Mouse (Mus musculus) hindbrain, embryonic 12.5 days (tissue): ENCODE data around the gene Tnfrsf1b. TPM values are rescaled to one million over a fixed set of nuclear protein-coding genes. Genes with fewer than 3 reads are reported as not detected.

Experiments
- ATAC-seq: fragments of 200-750 bp; cut with Nextera tagmentation; 2 replicates; pipeline ENCODE4 v1.8.0; 2017; ENCODE audit warnings: moderate TSS enrichment; ENCODE audit not compliant: low FRiP score
- H3K27ac ChIP-seq: fragments of 300-500 bp; sonication (generic); 2 replicates; pipeline ENCODE4 v1.5.1; 2016; ENCODE audit warnings: mild to moderate bottlenecking
- H3K27me3 ChIP-seq: fragments of 300-500 bp; sonication (generic); 2 replicates; pipeline ENCODE4 v1.6.1; 2016; ENCODE audit warnings: mild to moderate bottlenecking
- H3K36me3 ChIP-seq: fragments of 300-500 bp; sonication (generic); 2 replicates; pipeline ENCODE4 v1.6.1; 2016; ENCODE audit warnings: mild to moderate bottlenecking
- H3K4me1 ChIP-seq: fragments of 300-500 bp; sonication (generic); 2 replicates; pipeline ENCODE4 v1.6.1; 2016
- H3K4me2 ChIP-seq: fragments of 300-500 bp; sonication (generic); replicated peaks from 2 replicates; pipeline ENCODE4 v1.6.1; 2016; ENCODE audit warnings: mild to moderate bottlenecking
- H3K4me3 ChIP-seq: fragments of 300-500 bp; sonication (generic); 2 replicates; pipeline ENCODE4 v1.5.1; 2016; ENCODE audit warnings: mild to moderate bottlenecking
- H3K9ac ChIP-seq: fragments of 300-500 bp; sonication (generic); 2 replicates; pipeline ENCODE4 v1.6.1; 2016; ENCODE audit warnings: mild to moderate bottlenecking, moderate library complexity
- H3K9me3 ChIP-seq: fragments of 300-500 bp; sonication (generic); replicated peaks from 2 replicates; pipeline ENCODE4 v1.6.1; 2016; ENCODE audit warnings: mild to moderate bottlenecking
- WGBS: fragments of 180-500 bp; shearing (Covaris S2); methylation state at CpG from one replicate; pipeline ENCODE4 v1.1.7; 2016; 5-methylcytosine and 5-hydroxymethylcytosine counted together
- polyA plus RNA-seq: library from polyadenylated mRNA; unstranded; fragments of >200 nt; fragmentation: Nextera tagmentation; extraction: Ambion mirVana; gene quantifications from 2 replicates; pipeline ENCODE4 v1.2.1, GENCODE M21; 2016

Gene Tnfrsf1b
- polyA plus RNA-seq, 1 experiment from 2014 or later = 2.6 TPM

GRCm38 (mm10) chr4:145273923-145274322 is 27.3 kb upstream of the Tnfrsf1b start:
- 85% methylated on average over 5 of the region's 5 CpGs for WGBS
- H3K27me3 ChIP-seq = no peaks in the 10 kb centered on the region
- H3K36me3 ChIP-seq = no peaks in the 10 kb centered on the region
- no peaks in the 10 kb centered on the region for H3K4me1 ChIP-seq
- no peak overlapping the region for H3K4me2 ChIP-seq
- H3K4me3 ChIP-seq = no peak overlapping the region
- ATAC-seq = no peak
- no peak overlapping the region for H3K9ac ChIP-seq
- no peak overlapping the region for H3K27ac ChIP-seq
- H3K9me3 ChIP-seq = no peaks in the 10 kb centered on the region

GRCm38 (mm10) chr4:145272763-145273162 is 26.1 kb upstream of the Tnfrsf1b start:
- Histone ChIP-seq H3K9me3 (no peaks in the 10 kb centered on the region), H3K4me3 (no peak overlapping the region), H3K4me1 (no peaks in the 10 kb centered on the region), H3K36me3 (no peaks in the 10 kb centered on the region), H3K27me3 (no peaks in the 10 kb centered on the region), H3K27ac (no peak overlapping the region), H3K9ac (no peak overlapping the region), H3K4me2 (no peak overlapping the region)
- ATAC-seq = no peak
- WGBS = 78% methylated on average over 1 of the region's 1 CpGs

- H3K4me2 ChIP-seq = no peak overlapping the region
- no peak overlapping the region for H3K27ac ChIP-seq
- ATAC-seq = no peak
- no peaks in the 10 kb centered on the region for H3K4me1 ChIP-seq
- H3K4me3 ChIP-seq = no peak overlapping the region
- 85% methylated on average over 4 of the region's 4 CpGs for WGBS
- H3K36me3 ChIP-seq = no peaks in the 10 kb centered on the region
- H3K27me3 ChIP-seq = no peaks in the 10 kb centered on the region
- H3K9me3 ChIP-seq = no peaks in the 10 kb centered on the region
- H3K9ac ChIP-seq = no peak overlapping the region
These were observed 25.0 kb upstream of the Tnfrsf1b start for GRCm38 (mm10) chr4:145271634-145272033.

- H3K4me2 ChIP-seq = no peak overlapping the region
- no peaks in the 10 kb centered on the region for H3K36me3 ChIP-seq
- H3K9ac ChIP-seq = no peak overlapping the region
- H3K27me3 ChIP-seq = no peaks in the 10 kb centered on the region
- no peak overlapping the region for H3K27ac ChIP-seq
- H3K4me1 ChIP-seq = no peaks in the 10 kb centered on the region
- no peaks in the 10 kb centered on the region for H3K9me3 ChIP-seq
- no peak for ATAC-seq
- WGBS = 76% methylated on average over 5 of the region's 5 CpGs
- no peak overlapping the region for H3K4me3 ChIP-seq
These were observed 23.5 kb upstream of the Tnfrsf1b start for GRCm38 (mm10) chr4:145270136-145270535.

GRCm38 (mm10) chr4:145267631-145268110 is 21.0 kb upstream of the Tnfrsf1b start:
- Histone ChIP-seq H3K27me3 (no peaks in the 10 kb centered on the region), H3K4me2 (no peak overlapping the region), H3K9ac (no peak overlapping the region), H3K36me3 (no peaks in the 10 kb centered on the region), H3K27ac (no peak overlapping the region), H3K4me3 (no peak overlapping the region), H3K9me3 (no peaks in the 10 kb centered on the region), H3K4me1 (no peaks in the 10 kb centered on the region)
- WGBS = 85% methylated on average over 4 of the region's 4 CpGs
- ATAC-seq = no peak

- no peak overlapping the region for H3K4me3 ChIP-seq
- ATAC-seq = no peak
- H3K4me2 ChIP-seq = no peak overlapping the region
- H3K9ac ChIP-seq = no peak overlapping the region
- no peaks in the 10 kb centered on the region for H3K36me3 ChIP-seq
- 0 out of 2 replicates have a peak, but pooled peaks cover 3% of the 10 kb centered on the region for H3K9me3 ChIP-seq
- WGBS = 80% methylated on average over 4 of the region's 4 CpGs
- no peaks in the 10 kb centered on the region for H3K27me3 ChIP-seq
- H3K27ac ChIP-seq = no peak overlapping the region
- H3K4me1 ChIP-seq = no peaks in the 10 kb centered on the region
These were observed 19.8 kb upstream of the Tnfrsf1b start for GRCm38 (mm10) chr4:145266505-145266904.

- Histone ChIP-seq H3K4me3 (no peak overlapping the region), H3K4me2 (no peak overlapping the region), H3K9me3 (0 out of 2 replicates have a peak, but pooled peaks cover 3% of the 10 kb centered on the region), H3K36me3 (no peaks in the 10 kb centered on the region), H3K27ac (no peak overlapping the region), H3K27me3 (no peaks in the 10 kb centered on the region), H3K9ac (no peak overlapping the region), H3K4me1 (no peaks in the 10 kb centered on the region)
- 47% methylated on average over 2 of the region's 2 CpGs for WGBS
- no peak for ATAC-seq
These were observed 18.1 kb upstream of the Tnfrsf1b start for GRCm38 (mm10) chr4:145264761-145265160.

GRCm38 (mm10) chr4:145263583-145263982 is 16.9 kb upstream of the Tnfrsf1b start:
- Histone ChIP-seq H3K4me1 (no peaks in the 10 kb centered on the region), H3K36me3 (no peaks in the 10 kb centered on the region), H3K9me3 (0 out of 2 replicates have a peak, but pooled peaks cover 3% of the 10 kb centered on the region), H3K4me2 (no peak overlapping the region), H3K27ac (no peak overlapping the region), H3K27me3 (no peaks in the 10 kb centered on the region), H3K4me3 (no peak overlapping the region), H3K9ac (no peak overlapping the region)
- no peak for ATAC-seq
- WGBS = 89% methylated on average over 1 of the region's 1 CpGs

- Histone ChIP-seq H3K4me2 (no peak overlapping the region), H3K27me3 (no peaks in the 10 kb centered on the region), H3K4me3 (no peak overlapping the region), H3K9ac (no peak overlapping the region), H3K4me1 (no peaks in the 10 kb centered on the region), H3K27ac (no peak overlapping the region), H3K9me3 (0 out of 2 replicates have a peak, but pooled peaks cover 3% of the 10 kb centered on the region), H3K36me3 (no peaks in the 10 kb centered on the region)
- ATAC-seq = no peak
- 89% methylated on average over 5 of the region's 5 CpGs for whole genome bisulfite sequencing
These were observed 14.1 kb upstream of the Tnfrsf1b start for GRCm38 (mm10) chr4:145260802-145261201.

- WGBS = 65% methylated on average over 5 of the region's 5 CpGs
- no peak overlapping the region for H3K9ac ChIP-seq
- no peak for ATAC-seq
- H3K27me3 ChIP-seq = no peaks in the 10 kb centered on the region
- H3K4me1 ChIP-seq = no peaks in the 10 kb centered on the region
- H3K4me2 ChIP-seq = no peak overlapping the region
- H3K36me3 ChIP-seq = no peaks in the 10 kb centered on the region
- 0 out of 2 replicates have a peak, but pooled peaks cover 3% of the 10 kb centered on the region for H3K9me3 ChIP-seq
- H3K4me3 ChIP-seq = no peak overlapping the region
- H3K27ac ChIP-seq = no peak overlapping the region
These were observed 11.2 kb upstream of the Tnfrsf1b start for GRCm38 (mm10) chr4:145257751-145258434.

GRCm38 (mm10) chr4:145256144-145256543 is 9.5 kb upstream of the Tnfrsf1b start:
- Histone ChIP-seq H3K36me3 (no peaks in the 10 kb centered on the region), H3K4me1 (no peaks in the 10 kb centered on the region), H3K9ac (no peak overlapping the region), H3K4me3 (no peak overlapping the region), H3K4me2 (no peak overlapping the region), H3K9me3 (no peaks in the 10 kb centered on the region), H3K27me3 (no peaks in the 10 kb centered on the region), H3K27ac (no peak overlapping the region)
- no peak for ATAC-seq
- 88% methylated on average over 5 of the region's 5 CpGs for WGBS

- Histone ChIP-seq H3K4me1 (no peaks in the 10 kb centered on the region), H3K9me3 (no peaks in the 10 kb centered on the region), H3K9ac (no peak overlapping the region), H3K4me3 (no peak overlapping the region), H3K4me2 (no peak overlapping the region), H3K36me3 (no peaks in the 10 kb centered on the region), H3K27ac (no peak overlapping the region), H3K27me3 (no peaks in the 10 kb centered on the region)
- WGBS = 61% methylated on average over 13 of the region's 13 CpGs
- ATAC-seq = no peak
These were observed 7.7 kb upstream of the Tnfrsf1b start for GRCm38 (mm10) chr4:145254418-145254817.

GRCm38 (mm10) chr4:145252611-145253010 is 5.9 kb upstream of the Tnfrsf1b start:
- Histone ChIP-seq H3K4me3 (no peak overlapping the region), H3K4me1 (no peaks in the 10 kb centered on the region), H3K36me3 (no peaks in the 10 kb centered on the region), H3K27ac (no peak overlapping the region), H3K9me3 (no peaks in the 10 kb centered on the region), H3K4me2 (no peak overlapping the region), H3K9ac (no peak overlapping the region), H3K27me3 (peaks cover 3% of the 10 kb centered on the region; the same call in 1 of the 2 replicates)
- ATAC-seq = no peak
- WGBS = 90% methylated on average over 8 of the region's 8 CpGs
